Mouse (Mus musculus): ENCODE results near the gene Camkmt.

- TF ChIP-seq POLR2A (IDR thresholded peaks at IDR 0.05; ENCODE audit: control insufficient read depth, extremely low read depth, insufficient read depth, low read length, poor library complexity): no peak
- TF ChIP-seq CTCF (IDR thresholded peaks at IDR 0.05; ENCODE audit: borderline replicate concordance, control insufficient read depth, extremely low read depth, insufficient read depth, low read length, poor library complexity): no peak
Measured at GRCm38 (mm10) chr17:85352731-85353130, 262.4 kb downstream of the Camkmt start.

Measured in thymus, adult 2 months (tissue).